Mouse (Mus musculus) C2C12 (cell line): ENCODE data around the gene Zrsr1.

Source experiments
- CEBPB ChIP-seq: IDR thresholded peaks from one replicate; pipeline ENCODE4 v1.6.1; 2011; ENCODE audit warnings: low read depth, mild to moderate bottlenecking, control low read depth, moderate library complexity
- CTCF ChIP-seq: IDR thresholded peaks from one replicate; pipeline ENCODE4 v1.5.1; 2011; ENCODE audit not compliant: control insufficient read depth, insufficient read depth, insufficient read length
- FOSL1 ChIP-seq: IDR thresholded peaks from one replicate; pipeline ENCODE4 v1.8.0; 2011; ENCODE audit warnings: mild to moderate bottlenecking, low read length; ENCODE audit not compliant: poor library complexity, insufficient read depth, severe bottlenecking
- MYOD1 ChIP-seq: IDR thresholded peaks from one replicate; pipeline ENCODE4 v1.6.1; 2011; ENCODE audit warnings: low read depth; ENCODE audit not compliant: control insufficient read depth, insufficient read length
- MYOG ChIP-seq: IDR thresholded peaks from one replicate; pipeline ENCODE4 v1.6.1; 2011; ENCODE audit not compliant: control insufficient read depth, insufficient read length; ENCODE audit errors: extremely low read depth
- USF1 ChIP-seq: IDR thresholded peaks from one replicate; pipeline ENCODE4 v1.6.1; 2011; ENCODE audit warnings: low read depth, mild to moderate bottlenecking, control low read depth, moderate library complexity

DNA sequence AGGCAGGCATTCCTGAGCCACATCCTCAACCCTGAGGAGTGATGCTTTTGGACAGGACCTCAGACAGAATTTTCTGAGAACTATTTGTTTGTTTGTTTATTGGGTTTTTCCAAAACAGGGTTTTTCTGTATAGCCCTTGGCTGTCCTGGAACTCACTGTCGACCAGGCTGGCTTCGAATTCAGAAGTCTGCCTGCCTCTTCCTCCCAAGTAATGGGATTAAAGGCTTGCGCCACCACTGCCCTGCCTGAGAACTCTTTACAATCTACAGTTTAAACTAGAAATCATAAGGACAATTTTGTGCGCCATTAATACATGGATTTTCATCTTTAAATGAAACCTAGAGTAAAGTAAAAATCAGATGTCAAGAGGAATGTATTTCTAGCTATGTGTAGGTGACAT lies 23.7 kb downstream of the Zrsr1 start:
- no peak for TF ChIP-seq MYOG
- TF ChIP-seq CTCF = no peak
- no peak for TF ChIP-seq FOSL1
- TF ChIP-seq MYOD1 = no peak
- no peak for TF ChIP-seq USF1
- TF ChIP-seq CEBPB = no peak
